Mouse (Mus musculus): ENCODE data around the gene Ifrd2. TPM values are rescaled to one million over a fixed set of nuclear protein-coding genes. Genes with fewer than 3 reads are reported as not detected.
A peak's percentile ranks its signal among the peaks of the same experiment; 100 is the strongest.

Gene Ifrd2
- polyA plus RNA-seq, 1 experiment from 2014 or later: 66.4 TPM

GRCm38 (mm10) chr9:107607036-107607435 lies 19.6 kb downstream of the Ifrd2 start:
- Histone ChIP-seq H3K27ac (peak overlapping the region; percentile 86), H3K4me3 (replicated peaks) (peak overlapping the region; percentile 23), H3K9ac (peak overlapping the region; percentile 29; the same call in 1 of the 2 replicates), H3K27me3 (replicated peaks) (no peaks in the 10 kb centered on the region), H3K36me3 (no peaks in the 10 kb centered on the region), H3K4me2 (replicated peaks) (peak overlapping the region; percentile 59), H3K4me1 (replicated peaks) (peaks cover 62% of the 10 kb centered on the region), H3K9me3 (no peaks in the 10 kb centered on the region)
- ATAC-seq: peak; percentile 1; the same call in 1 of the 2 replicates
- WGBS: 53% methylated on average over 2 of the region's 2 CpGs

GRCm38 (mm10) chr9:107607653-107608245 lies 20.3 kb downstream of the Ifrd2 start:
- Histone ChIP-seq H3K27ac (peak overlapping the region; percentile 86), H3K4me1 (replicated peaks) (peaks cover 66% of the 10 kb centered on the region), H3K4me2 (replicated peaks) (peak overlapping the region; percentile 59), H3K27me3 (replicated peaks) (no peaks in the 10 kb centered on the region), H3K9me3 (no peaks in the 10 kb centered on the region), H3K36me3 (no peaks in the 10 kb centered on the region), H3K9ac (peak overlapping the region; percentile 26; the same call in 1 of the 2 replicates), H3K4me3 (replicated peaks) (no peak overlapping the region)
- 35% methylated on average over 9 of the region's 9 CpGs for WGBS
- ATAC-seq: no peak

GRCm38 (mm10) chr9:107608741-107609432 lies 21.4 kb downstream of the Ifrd2 start, which contains the start of gene Sema3b:
Sema3b (minus strand) TSS chr9:107609229.
- H3K9ac ChIP-seq: peak within 1 kb of the TSS; percentile 26; the same call in 1 of the 2 replicates
- peaks cover 64% of the 10 kb centered on the region for H3K4me1 ChIP-seq (replicated peaks)
- peak within 1 kb of the TSS; percentile 86 for H3K27ac ChIP-seq
- no peaks in the 10 kb centered on the region for H3K36me3 ChIP-seq
- H3K4me3 ChIP-seq (replicated peaks): no peak within 1 kb of the TSS
- no peaks in the 10 kb centered on the region for H3K9me3 ChIP-seq
- 40% methylated on average over 12 of the region's 12 CpGs for WGBS
- no peak for ATAC-seq
- no peaks in the 10 kb centered on the region for H3K27me3 ChIP-seq (replicated peaks)
- H3K4me2 ChIP-seq (replicated peaks): peak within 1 kb of the TSS; percentile 59

- Histone ChIP-seq H3K9me3 (no peaks in the 10 kb centered on the region), H3K27ac (peak overlapping the region; percentile 7; the same call in 1 of the 2 replicates), H3K4me1 (replicated peaks) (peaks cover 61% of the 10 kb centered on the region), H3K36me3 (no peaks in the 10 kb centered on the region), H3K4me3 (replicated peaks) (no peak overlapping the region), H3K9ac (no peak overlapping the region), H3K27me3 (replicated peaks) (no peaks in the 10 kb centered on the region), H3K4me2 (replicated peaks) (peak overlapping the region; percentile 59; the same call in 1 of the 2 replicates)
- WGBS: 64% methylated on average over 4 of the region's 4 CpGs
- ATAC-seq: no peak
These were observed 22.0 kb downstream of the Ifrd2 start for GRCm38 (mm10) chr9:107609433-107609830.

GRCm38 (mm10) chr9:107611456-107612190 lies 24.2 kb downstream of the Ifrd2 start:
- Histone ChIP-seq H3K4me2 (replicated peaks) (peak overlapping the region; percentile 82), H3K9me3 (no peaks in the 10 kb centered on the region), H3K4me3 (replicated peaks) (peak overlapping the region; percentile 35), H3K4me1 (replicated peaks) (peaks cover 46% of the 10 kb centered on the region), H3K9ac (peak overlapping the region; percentile 55), H3K27me3 (replicated peaks) (no peaks in the 10 kb centered on the region), H3K27ac (peak overlapping the region; percentile 92), H3K36me3 (peaks cover 17% of the 10 kb centered on the region; the same call in 1 of the 2 replicates)
- no peak for ATAC-seq
- WGBS: 71% methylated on average over 6 of the region's 6 CpGs

GRCm38 (mm10) chr9:107612191-107612944 lies 24.9 kb downstream of the Ifrd2 start:
- H3K4me2 ChIP-seq (replicated peaks): peak overlapping the region; percentile 82
- ATAC-seq: peak; percentile 92
- no peaks in the 10 kb centered on the region for H3K9me3 ChIP-seq
- H3K9ac ChIP-seq: peak overlapping the region; percentile 55
- peaks cover 39% of the 10 kb centered on the region for H3K4me1 ChIP-seq (replicated peaks)
- H3K36me3 ChIP-seq: peaks cover 21% of the 10 kb centered on the region; the same call in 1 of the 2 replicates
- 5% methylated on average over 40 of the region's 48 CpGs for WGBS
- no peaks in the 10 kb centered on the region for H3K27me3 ChIP-seq (replicated peaks)
- H3K27ac ChIP-seq: peak overlapping the region; percentile 92
- peak overlapping the region; percentile 35 for H3K4me3 ChIP-seq (replicated peaks)

- Histone ChIP-seq H3K4me3 (replicated peaks) (peak overlapping the region; percentile 2; the same call in 1 of the 2 replicates), H3K9ac (peak overlapping the region; percentile 34)
- peak; percentile 29 for ATAC-seq
These were observed 25.6 kb downstream of the Ifrd2 start for GRCm38 (mm10) chr9:107612945-107613569.

GRCm38 (mm10) chr9:107615035-107615434 lies 27.6 kb downstream of the Ifrd2 start:
- H3K4me3 ChIP-seq (replicated peaks): no peak overlapping the region
- peaks cover 30% of the 10 kb centered on the region for H3K36me3 ChIP-seq
- no peak overlapping the region for H3K27ac ChIP-seq
- no peak for ATAC-seq
- H3K9ac ChIP-seq: no peak overlapping the region
- no peak overlapping the region for H3K4me2 ChIP-seq (replicated peaks)
- H3K27me3 ChIP-seq (replicated peaks): no peaks in the 10 kb centered on the region
- peaks cover 38% of the 10 kb centered on the region for H3K4me1 ChIP-seq (replicated peaks)
- WGBS: 74% methylated on average over 4 of the region's 4 CpGs
- H3K9me3 ChIP-seq: no peaks in the 10 kb centered on the region

More at GRCm38 (mm10) chr9:107612945-107613569, 25.6 kb downstream of the Ifrd2 start:
- Histone ChIP-seq H3K4me2 (replicated peaks) (peak overlapping the region; percentile 82), H3K27ac (peak overlapping the region; percentile 86), H3K36me3 (peaks cover 21% of the 10 kb centered on the region; the same call in 1 of the 2 replicates), H3K9me3 (no peaks in the 10 kb centered on the region), H3K27me3 (replicated peaks) (no peaks in the 10 kb centered on the region), H3K4me1 (replicated peaks) (peaks cover 32% of the 10 kb centered on the region)
- 9% methylated on average over 12 of the region's 12 CpGs for WGBS

- Histone ChIP-seq H3K4me1 (replicated peaks) (peaks cover 34% of the 10 kb centered on the region), H3K27me3 (replicated peaks) (no peaks in the 10 kb centered on the region), H3K4me2 (replicated peaks) (no peak overlapping the region), H3K4me3 (replicated peaks) (no peak overlapping the region), H3K36me3 (peaks cover 31% of the 10 kb centered on the region), H3K27ac (no peak overlapping the region), H3K9me3 (no peaks in the 10 kb centered on the region), H3K9ac (no peak overlapping the region)
- no peak for ATAC-seq
- WGBS: 70% methylated on average over 2 of the region's 2 CpGs
These were observed 30.0 kb downstream of the Ifrd2 start for GRCm38 (mm10) chr9:107617461-107617860.

- H3K27me3 ChIP-seq (replicated peaks): no peaks in the 10 kb centered on the region
- 0 out of 2 replicates have a peak overlapping the region, but pooled peaks have one; percentile 87 for H3K27ac ChIP-seq
- H3K9ac ChIP-seq: no peak overlapping the region
- H3K9me3 ChIP-seq: no peaks in the 10 kb centered on the region
- H3K36me3 ChIP-seq: peaks cover 31% of the 10 kb centered on the region
- 82% methylated on average over 6 of the region's 6 CpGs for WGBS
- no peak for ATAC-seq
- H3K4me1 ChIP-seq (replicated peaks): peaks cover 31% of the 10 kb centered on the region
- H3K4me3 ChIP-seq (replicated peaks): no peak overlapping the region
- H3K4me2 ChIP-seq (replicated peaks): no peak overlapping the region
These were observed 30.7 kb downstream of the Ifrd2 start for GRCm38 (mm10) chr9:107618098-107618497.
